Mouse (Mus musculus): ENCODE measurements around the gene Hist1h2ad. TPM values are rescaled to one million over a fixed set of nuclear protein-coding genes. Genes with fewer than 3 reads are reported as not detected.
A peak's percentile ranks its signal among the peaks of the same experiment; 100 is the strongest.
"Not testable (repeated sequence)": the region's sequence is repeated elsewhere in the genome, so short reads cannot be mapped to it uniquely, and the experiment has no call there.

Gene Hist1h2ad
- polyA plus RNA-seq, 1 experiment from 2014 or later = 3.4 TPM

- WGBS = 0% methylated on average over 29 of the region's 45 CpGs
Observed at GRCm38 (mm10) chr13:23543965-23544786, 30.0 kb upstream of the Hist1h2ad start, which contains the start of gene Hist1h3f. Hist1h3f (plus strand) TSS chr13:23544052.

GRCm38 (mm10) chr13:23544787-23545120 lies 29.4 kb upstream of the Hist1h2ad start:
- H3K36me3 ChIP-seq; H3K27me3 ChIP-seq (replicated peaks); H3K4me1 ChIP-seq; H3K9ac ChIP-seq; H3K9me3 ChIP-seq: not testable (repeated sequence)
- H3K27ac ChIP-seq = peak overlapping the region; percentile 95
- peak overlapping the region; percentile 59 for H3K4me2 ChIP-seq
- H3K4me3 ChIP-seq (replicated peaks) = peak overlapping the region; percentile 47
- WGBS = 0% methylated on average over 13 of the region's 14 CpGs
- 0 out of 2 replicates have a peak, but pooled peaks have one; percentile 0 for ATAC-seq (ENCODE audit: insufficient read depth, low FRiP score, low read depth)

More at GRCm38 (mm10) chr13:23543965-23544786, 30.0 kb upstream of the Hist1h2ad start, which contains the start of gene Hist1h3f:
- Histone ChIP-seq H3K9ac (peak within 1 kb of the TSS; percentile 41; the same call in 1 of the 2 replicates), H3K4me1 (no peaks in the 10 kb centered on the region), H3K4me2 (peak within 1 kb of the TSS; percentile 65), H3K9me3 (no peaks in the 10 kb centered on the region), H3K27ac (peak within 1 kb of the TSS; percentile 95), H3K27me3 (replicated peaks) (no peaks in the 10 kb centered on the region), H3K36me3 (no peaks in the 10 kb centered on the region), H3K4me3 (replicated peaks) (peak within 1 kb of the TSS; percentile 50)
- ATAC-seq (ENCODE audit: insufficient read depth, low FRiP score, low read depth) = peak; percentile 88

- Histone ChIP-seq H3K27ac (no peak overlapping the region), H3K27me3 (replicated peaks) (no peaks in the 10 kb centered on the region), H3K9me3 (no peaks in the 10 kb centered on the region), H3K4me2 (no peak overlapping the region), H3K9ac (no peak overlapping the region), H3K4me3 (replicated peaks) (no peak overlapping the region), H3K36me3 (no peaks in the 10 kb centered on the region), H3K4me1 (peaks cover 5% of the 10 kb centered on the region)
- 63% methylated on average over 5 of the region's 5 CpGs for WGBS
- no peak for ATAC-seq (ENCODE audit: insufficient read depth, low FRiP score, low read depth)
Observed at GRCm38 (mm10) chr13:23546694-23547093, 27.5 kb upstream of the Hist1h2ad start.

DNA sequence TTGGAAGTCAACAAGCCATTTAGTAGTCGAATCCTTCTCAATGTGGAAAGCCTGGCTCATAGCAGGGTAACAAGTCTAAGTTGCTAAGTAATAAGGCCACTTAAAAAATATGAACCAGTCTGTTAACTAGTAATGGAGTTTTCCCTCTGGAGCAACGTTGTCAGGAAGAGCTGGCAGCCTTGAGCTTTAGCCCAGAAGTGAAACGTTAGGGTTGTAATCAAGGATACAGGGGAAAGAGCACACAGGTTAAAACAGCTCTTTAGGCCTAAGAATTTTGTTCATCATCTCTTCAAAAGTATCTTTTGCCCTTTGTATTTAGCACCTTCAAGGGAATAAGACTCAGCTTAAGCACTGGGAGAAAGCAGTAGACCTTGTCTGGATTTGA lies 23.4 kb upstream of the Hist1h2ad start:
- ATAC-seq (ENCODE audit: insufficient read depth, low FRiP score, low read depth) = no peak
- 5% methylated on average over 3 of the region's 3 CpGs for WGBS

GRCm38 (mm10) chr13:23551146-23551834 lies 22.9 kb upstream of the Hist1h2ad start, which contains the start of gene Hist1h4f:
Hist1h4f (minus strand) TSS chr13:23551648.
- Histone ChIP-seq H3K4me2 (peak within 1 kb of the TSS; percentile 42), H3K4me1 (peaks cover 12% of the 10 kb centered on the region), H3K27ac (peak within 1 kb of the TSS; percentile 93), H3K4me3 (replicated peaks) (peak within 1 kb of the TSS; percentile 48), H3K9ac (peak within 1 kb of the TSS; percentile 10; the same call in 1 of the 2 replicates)
- ATAC-seq (ENCODE audit: insufficient read depth, low FRiP score, low read depth) = peak; percentile 86
- H3K27me3 ChIP-seq (replicated peaks); H3K9me3 ChIP-seq; H3K36me3 ChIP-seq: not testable (repeated sequence)
- WGBS = under 1% methylated on average over 47 of the region's 47 CpGs

More for the DNA sequence above, 23.4 kb upstream of the Hist1h2ad start:
- H3K4me2 ChIP-seq = peak overlapping the region; percentile 42
- H3K27ac ChIP-seq = peak overlapping the region; percentile 93
- H3K36me3 ChIP-seq = no peaks in the 10 kb centered on the region
- no peaks in the 10 kb centered on the region for H3K27me3 ChIP-seq (replicated peaks)
- peaks cover 12% of the 10 kb centered on the region for H3K4me1 ChIP-seq
- H3K4me3 ChIP-seq (replicated peaks) = peak overlapping the region; percentile 48
- H3K9me3 ChIP-seq = no peaks in the 10 kb centered on the region
- H3K9ac ChIP-seq = peak overlapping the region; percentile 10; the same call in 1 of the 2 replicates

- H3K4me1 ChIP-seq = peaks cover 12% of the 10 kb centered on the region
- no peak overlapping the region for H3K9ac ChIP-seq
- H3K4me2 ChIP-seq = peak overlapping the region; percentile 42
- H3K27ac ChIP-seq = peak overlapping the region; percentile 93
- H3K36me3 ChIP-seq = no peaks in the 10 kb centered on the region
- 44% methylated on average over 8 of the region's 8 CpGs for WGBS
- peak overlapping the region; percentile 48 for H3K4me3 ChIP-seq (replicated peaks)
- no peaks in the 10 kb centered on the region for H3K27me3 ChIP-seq (replicated peaks)
- ATAC-seq (ENCODE audit: insufficient read depth, low FRiP score, low read depth) = no peak
- H3K9me3 ChIP-seq = no peaks in the 10 kb centered on the region
Observed at GRCm38 (mm10) chr13:23551931-23552914, 22.0 kb upstream of the Hist1h2ad start.

- Histone ChIP-seq H3K4me3 (replicated peaks) (no peak within 1 kb of the TSS), H3K9ac (no peak within 1 kb of the TSS), H3K27me3 (replicated peaks) (no peaks in the 10 kb centered on the region), H3K27ac (peak within 1 kb of the TSS; percentile 98), H3K4me1 (peaks cover 12% of the 10 kb centered on the region), H3K36me3 (no peaks in the 10 kb centered on the region), H3K4me2 (peak within 1 kb of the TSS; percentile 42), H3K9me3 (no peaks in the 10 kb centered on the region)
- no peak for ATAC-seq (ENCODE audit: insufficient read depth, low FRiP score, low read depth)
Observed at GRCm38 (mm10) chr13:23552962-23553361, 21.2 kb upstream of the Hist1h2ad start, which contains the start of gene Hist1h1d. Hist1h1d (plus strand) TSS chr13:23553262.

DNA sequence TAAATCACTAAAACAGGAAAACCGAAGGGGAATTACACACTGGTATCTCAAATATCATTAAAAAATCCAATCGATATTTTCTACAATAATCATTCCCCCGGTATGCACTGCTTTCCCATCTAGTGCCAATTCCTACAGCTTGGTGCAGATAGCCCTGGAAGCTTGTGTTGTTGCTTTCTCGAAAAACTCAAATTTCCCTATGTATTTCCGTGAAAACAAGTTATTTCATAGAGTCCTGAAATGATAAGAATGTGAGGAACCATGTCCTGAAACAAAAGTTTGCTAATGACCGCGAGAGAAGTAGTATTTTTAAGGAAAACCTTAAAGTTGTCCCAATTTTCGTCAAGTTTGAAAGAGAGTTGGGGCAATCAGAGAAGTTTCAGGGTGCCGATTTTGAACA lies 19.8 kb upstream of the Hist1h2ad start:
- H3K4me3 ChIP-seq (replicated peaks) = peak overlapping the region; percentile 56
- no peak for ATAC-seq (ENCODE audit: insufficient read depth, low FRiP score, low read depth)
- H3K27me3 ChIP-seq (replicated peaks) = no peaks in the 10 kb centered on the region
- H3K4me1 ChIP-seq = peaks cover 12% of the 10 kb centered on the region
- peak overlapping the region; percentile 89 for H3K4me2 ChIP-seq
- no peak overlapping the region for H3K9ac ChIP-seq
- H3K36me3 ChIP-seq = no peaks in the 10 kb centered on the region
- no peaks in the 10 kb centered on the region for H3K9me3 ChIP-seq
- 15% methylated on average over 9 of the region's 9 CpGs for WGBS
- peak overlapping the region; percentile 98 for H3K27ac ChIP-seq

- H3K36me3 ChIP-seq = no peaks in the 10 kb centered on the region
- under 1% methylated on average over 54 of the region's 54 CpGs for WGBS
- H3K27me3 ChIP-seq (replicated peaks) = no peaks in the 10 kb centered on the region
- H3K9ac ChIP-seq = peak overlapping the region; percentile 76
- H3K4me2 ChIP-seq = peak overlapping the region; percentile 89
- peak overlapping the region; percentile 98 for H3K27ac ChIP-seq
- peaks cover 12% of the 10 kb centered on the region for H3K4me1 ChIP-seq
- H3K4me3 ChIP-seq (replicated peaks) = peak overlapping the region; percentile 56
- peak; percentile 84 for ATAC-seq (ENCODE audit: insufficient read depth, low FRiP score, low read depth)
- H3K9me3 ChIP-seq = no peaks in the 10 kb centered on the region
Observed at GRCm38 (mm10) chr13:23554925-23555838, 19.0 kb upstream of the Hist1h2ad start.

GRCm38 (mm10) chr13:23555839-23556416 lies 18.3 kb upstream of the Hist1h2ad start:
- peak overlapping the region; percentile 89 for H3K4me2 ChIP-seq
- WGBS = under 1% methylated on average over 18 of the region's 18 CpGs
- peak; percentile 76 for ATAC-seq (ENCODE audit: insufficient read depth, low FRiP score, low read depth)

More at GRCm38 (mm10) chr13:23555839-23556416, 18.3 kb upstream of the Hist1h2ad start:
- H3K36me3 ChIP-seq = no peaks in the 10 kb centered on the region
- H3K27me3 ChIP-seq (replicated peaks) = no peaks in the 10 kb centered on the region
- peaks cover 7% of the 10 kb centered on the region for H3K4me1 ChIP-seq
- peak overlapping the region; percentile 76; the same call in 1 of the 2 replicates for H3K9ac ChIP-seq
- peak overlapping the region; percentile 56 for H3K4me3 ChIP-seq (replicated peaks)
- no peaks in the 10 kb centered on the region for H3K9me3 ChIP-seq
- peak overlapping the region; percentile 98 for H3K27ac ChIP-seq

All from stomach, embryonic 15.5 days (tissue).